In the genomic region with DNA sequence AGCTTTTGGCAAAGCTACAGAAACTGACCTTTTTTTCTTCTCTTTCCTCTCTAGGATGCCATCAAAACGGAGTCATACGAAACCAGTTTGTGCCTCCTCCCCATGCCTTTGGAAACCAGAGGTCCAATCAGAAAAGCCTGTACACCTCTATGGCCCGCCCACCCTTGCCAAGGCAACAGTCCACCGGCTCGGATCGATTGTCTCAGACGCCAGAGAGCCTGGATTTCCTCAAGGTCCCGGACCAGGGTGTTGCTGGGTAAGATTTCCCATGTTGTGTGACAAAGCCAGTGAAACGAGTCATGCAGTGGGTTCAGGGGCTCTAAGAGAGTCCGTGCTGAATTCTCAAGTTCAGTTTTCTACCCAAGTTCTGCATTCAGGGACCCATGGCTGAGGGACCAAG, we compare ENCODE assay signal across 23 mouse cellular contexts. TPM values are rescaled to one million over a fixed set of nuclear protein-coding genes. Genes with fewer than 3 reads are reported as not detected.
DNase-seq lines count a peak whose midpoint lies in the region; TF ChIP-seq lines count a peak whose summit lies in the region.
"Had no signal": no experiment of that assay in that cellular context is flagged by ENCODE, and none has a peak within 500 bp of the region (broad histone marks: within the 10 kb centered on the region; RNA-seq: fewer than 3 reads in every experiment).

No protein-coding gene starts in this region.

- TF ChIP-seq CTCF in MEL (IDR thresholded peaks at IDR 0.05 in 2 of 3, conservative IDR thresholded peaks at IDR 0.05 in 1 of 3; ENCODE audit: control insufficient read depth in 1 of 3, insufficient read depth in 1 of 3, low read depth in 2 of 3, low read length in 3 of 3, poor library complexity in 1 of 3, severe bottlenecking in 1 of 3): no peak

- H3K4me1 ChIP-seq in MEL (ENCODE audit: control insufficient read depth in 1 of 2, insufficient read depth in 2 of 2, low read length in 2 of 2): peaks cover 7 to 44% of the 10 kb centered on the region in 2 experiments
- H3K4me1 ChIP-seq: forebrain, embryonic 10.5 days; forebrain, embryonic 13.5 days; heart, embryonic 10.5 days; heart, embryonic 13.5 days had no signal

- no peaks in the 10 kb centered on the region for H3K9me3 ChIP-seq in MEL (replicated peaks; ENCODE audit: insufficient read depth, low read length)
- H3K9me3 ChIP-seq: forebrain, embryonic 10.5 days; forebrain, embryonic 13.5 days; heart, embryonic 10.5 days; heart, embryonic 13.5 days had no signal

- no peaks in the 10 kb centered on the region for H3K27me3 ChIP-seq in MEL (ENCODE audit: control insufficient read depth in 1 of 2, insufficient read depth in 2 of 2, low read length in 2 of 2)
- H3K27me3 ChIP-seq: forebrain, embryonic 13.5 days; heart, embryonic 13.5 days had no signal

- no peaks in the 10 kb centered on the region; the same call in 1 of the 2 replicates for H3K79me2 ChIP-seq in MEL (ENCODE audit: control insufficient read depth, insufficient read depth, low read length, poor library complexity)

- TF ChIP-seq EP300 in MEL (IDR thresholded peaks at IDR 0.05; ENCODE audit: low read depth in 1 of 2, low read length in 2 of 2): no peak

- H3K4me3 ChIP-seq in MEL (ENCODE audit: control insufficient read depth in 1 of 2, insufficient read depth in 1 of 2, low read depth in 2 of 2, low read length in 2 of 2): peak overlapping the region; percentile 54 to 62
- H3K4me3 ChIP-seq: forebrain, embryonic 10.5 days; forebrain, embryonic 13.5 days; heart, adult 2 months; heart, embryonic 10.5 days; heart, embryonic 13.5 days had no signal

- H3K9ac ChIP-seq in MEL (ENCODE audit: control insufficient read depth, low read depth, low read length, poor library complexity, severe bottlenecking): peak overlapping the region; percentile 82
- H3K9ac ChIP-seq: forebrain, embryonic 13.5 days; heart, embryonic 13.5 days; hindbrain, embryonic 14.5 days had no signal

- TF ChIP-seq RAD21 in MEL (IDR thresholded peaks at IDR 0.05; ENCODE audit: low read depth, low read length): no peak

- peaks cover 0 to 21% of the 10 kb centered on the region in 2 experiments; a peak in 2 of 4 replicates for H3K36me3 ChIP-seq in MEL (ENCODE audit: control insufficient read depth in 1 of 2, insufficient read depth in 2 of 2, low read length in 2 of 2)

- DNase-seq in adrenal gland, postnatal 14 days: peak; percentile 11
- no peak for DNase-seq in adrenal gland, adult (ENCODE audit: inconsistent age in 2 of 2, low spot score in 1 of 2)
- DNase-seq in MEL (ENCODE audit: low read depth, low spot score) (peak; percentile 92), ZHBTc4 (ENCODE audit: low read depth, low spot score) (peak; percentile 24)
- DNase-seq in ovary, adult 18-20 months (ENCODE audit: low spot score): no peak
- no peak for DNase-seq in kidney, postnatal 36 days
- DNase-seq: adrenal gland, adult 2 months; adrenal gland, postnatal 25 days; cerebellum, adult 11-12 months; cerebellum, adult 8-10 months; cerebellum, postnatal 10 days; cerebellum, postnatal 36 days; gastrocnemius, postnatal 10 days; gastrocnemius, postnatal 36 days; heart, adult 2 months; heart, postnatal 14 days; heart, postnatal 4 days had no signal

- peak overlapping the region; percentile 99 for H3K27ac ChIP-seq in MEL (ENCODE audit: control insufficient read depth, low read depth, low read length)
- H3K27ac ChIP-seq: forebrain, embryonic 10.5 days; forebrain, embryonic 13.5 days; heart, adult 2 months; heart, embryonic 10.5 days; heart, embryonic 13.5 days; hindbrain, embryonic 14.5 days; hindbrain, postnatal 0 days had no signal

- peak in 1 of 2 experiments; percentile 85; a peak in 2 of 4 replicates for TF ChIP-seq POLR2A in MEL (IDR thresholded peaks at IDR 0.05; ENCODE audit: control insufficient read depth in 1 of 2, insufficient read depth in 1 of 2, low read depth in 1 of 2, low read length in 2 of 2, poor library complexity in 1 of 2)

TF ChIP-seq in MEL, 35 proteins besides CTCF, POLR2A, EP300 and RAD21:
- TF ChIP-seq SMC3 (IDR thresholded peaks at IDR 0.05; ENCODE audit: low read depth, low read length): no peak
- TF ChIP-seq NRF1 (IDR thresholded peaks at IDR 0.05; ENCODE audit: insufficient read depth, low read depth, low read length, poor library complexity, severe bottlenecking): no peak
- no peak for TF ChIP-seq MYB (IDR thresholded peaks at IDR 0.05; ENCODE audit: low read depth, low read length)
- no peak for TF ChIP-seq UBTF (IDR thresholded peaks at IDR 0.05; ENCODE audit: borderline replicate concordance, insufficient read depth, low read depth, low read length)
- no peak for TF ChIP-seq CHD2 (IDR thresholded peaks at IDR 0.05; ENCODE audit: low read length)
- 0 out of 2 replicates have a peak, but pooled peaks have one; percentile 7 for TF ChIP-seq ELF1 (IDR thresholded peaks at IDR 0.05; ENCODE audit: low read depth, low read length)
- peak; percentile 53; the same call in 1 of the 2 replicates for TF ChIP-seq ZMIZ1 (IDR thresholded peaks at IDR 0.05; ENCODE audit: low read depth, low read length)
- no peak for TF ChIP-seq MAFK (IDR thresholded peaks at IDR 0.05; ENCODE audit: borderline replicate concordance, low read depth, low read length)
- no peak for TF ChIP-seq USF1 (IDR thresholded peaks at IDR 0.05; ENCODE audit: low read depth, low read length)
- no peak for TF ChIP-seq GATA1 (IDR thresholded peaks at IDR 0.05; ENCODE audit: low read depth, low read length)
- no peak for TF ChIP-seq HCFC1 (IDR thresholded peaks at IDR 0.05; ENCODE audit: low read depth, low read length)
- 0 out of 2 replicates have a peak, but pooled peaks have one; percentile 43 for TF ChIP-seq SIN3A (IDR thresholded peaks at IDR 0.05; ENCODE audit: low read length)
- TF ChIP-seq ZNF384 (IDR thresholded peaks at IDR 0.05; ENCODE audit: low read depth, low read length): 0 out of 2 replicates have a peak, but pooled peaks have one; percentile 46
- TF ChIP-seq TBP (IDR thresholded peaks at IDR 0.05; ENCODE audit: low read depth, low read length): peak; percentile 63
- no peak for TF ChIP-seq BHLHE40 (IDR thresholded peaks at IDR 0.05; ENCODE audit: borderline replicate concordance, low read depth, low read length)
- peak; percentile 72 for TF ChIP-seq NELFE (IDR thresholded peaks at IDR 0.05; ENCODE audit: low read depth, low read length)
- TF ChIP-seq ZC3H11A (IDR thresholded peaks at IDR 0.05; ENCODE audit: low read depth, low read length): no peak
- TF ChIP-seq JUND (IDR thresholded peaks at IDR 0.05; ENCODE audit: low read depth, low read length): no peak
- TF ChIP-seq TAL1 (IDR thresholded peaks at IDR 0.05; ENCODE audit: low read length): no peak
- TF ChIP-seq MAX (IDR thresholded peaks at IDR 0.05; ENCODE audit: low read length): no peak
- no peak for TF ChIP-seq MXI1 (IDR thresholded peaks at IDR 0.05; ENCODE audit: low read depth, low read length)
- TF ChIP-seq POLR2AphosphoS5 (IDR thresholded peaks at IDR 0.05; ENCODE audit: borderline replicate concordance, low read depth, low read length): no peak
- TF ChIP-seq POLR2AphosphoS2 (IDR thresholded peaks at IDR 0.05; ENCODE audit: low read length): 0 out of 2 replicates have a peak, but pooled peaks have one; percentile 49
- TF ChIP-seq MAZ (IDR thresholded peaks at IDR 0.05; ENCODE audit: low read depth, low read length): no peak
- no peak; the same call in 1 of the 2 replicates for TF ChIP-seq ETS1 (IDR thresholded peaks at IDR 0.05; ENCODE audit: low read depth, low read length)
- no peak for TF ChIP-seq KAT2A (conservative IDR thresholded peaks at IDR 0.05; ENCODE audit: low read depth, low read length)
- TF ChIP-seq MYC (IDR thresholded peaks at IDR 0.05; ENCODE audit: low read depth, low read length): no peak
- no peak for TF ChIP-seq ZKSCAN1 (IDR thresholded peaks at IDR 0.05; ENCODE audit: low read depth, low read length)
- TF ChIP-seq TCF12 (IDR thresholded peaks at IDR 0.05; ENCODE audit: low read depth, low read length): peak; percentile 24; the same call in 1 of the 2 replicates
- TF ChIP-seq E2F4 (IDR thresholded peaks at IDR 0.05; ENCODE audit: borderline replicate concordance, low read depth, low read length): no peak
- TF ChIP-seq CHD1 (IDR thresholded peaks at IDR 0.05; ENCODE audit: low read depth, low read length): no peak
- no peak for TF ChIP-seq USF2 (IDR thresholded peaks at IDR 0.05; ENCODE audit: borderline replicate concordance in 1 of 2, insufficient read depth in 1 of 2, low read depth in 1 of 2, low read length in 2 of 2)
- TF ChIP-seq RCOR1 (IDR thresholded peaks at IDR 0.05; ENCODE audit: low read depth, low read length): no peak
- no peak for TF ChIP-seq GABPA (IDR thresholded peaks at IDR 0.05; ENCODE audit: low read depth, low read length)
- TF ChIP-seq MEF2A (IDR thresholded peaks at IDR 0.05; ENCODE audit: extremely low read depth, insufficient replicate concordance, low read depth, low read length, poor library complexity, severe bottlenecking): no peak

RNA-seq across cellular contexts. Expression of a gene that starts 37.6 kb away (rescaled TPM):
- 18.8 and 26.1 TPM in 2 replicates for total RNA-seq in adrenal gland, postnatal 14 days (2021)
- 86.5 and 103 TPM in 2 replicates for total RNA-seq in MEL (2012; rRNA removed)
- polyA plus RNA-seq in MEL (2012; ENCODE audit: insufficient read depth in 1 of 2, insufficient read length in 2 of 2, low read depth in 1 of 2, low replicate concordance in 2 of 2, missing spikeins in 1 of 2): 100 to 1,000 TPM in 1 of 2 experiments, 10 to 100 TPM in 1; 97.0 to 128 TPM

Comparison
In these comparisons a context has a peak if more than half of its experiments do, and no peak if none do; other contexts are left out.
1. DNase-seq: peak in adrenal gland, postnatal 14 days (single experiment), MEL (single experiment) and ZHBTc4 (single experiment); none in adrenal gland, adult (0 of 2), ovary, adult 18-20 months (single experiment) and kidney, postnatal 36 days (0 of 2).